Mouse (Mus musculus) Muller cell, postnatal 12 days (primary cell): ENCODE results near the gene Thy1.

Experiments used
- DNase-seq: peaks from one replicate; pipeline ENCODE4 v3.0.0-alpha.2; 2015; ENCODE audit errors: inconsistent ontology term

Thy1 gene

DNA sequence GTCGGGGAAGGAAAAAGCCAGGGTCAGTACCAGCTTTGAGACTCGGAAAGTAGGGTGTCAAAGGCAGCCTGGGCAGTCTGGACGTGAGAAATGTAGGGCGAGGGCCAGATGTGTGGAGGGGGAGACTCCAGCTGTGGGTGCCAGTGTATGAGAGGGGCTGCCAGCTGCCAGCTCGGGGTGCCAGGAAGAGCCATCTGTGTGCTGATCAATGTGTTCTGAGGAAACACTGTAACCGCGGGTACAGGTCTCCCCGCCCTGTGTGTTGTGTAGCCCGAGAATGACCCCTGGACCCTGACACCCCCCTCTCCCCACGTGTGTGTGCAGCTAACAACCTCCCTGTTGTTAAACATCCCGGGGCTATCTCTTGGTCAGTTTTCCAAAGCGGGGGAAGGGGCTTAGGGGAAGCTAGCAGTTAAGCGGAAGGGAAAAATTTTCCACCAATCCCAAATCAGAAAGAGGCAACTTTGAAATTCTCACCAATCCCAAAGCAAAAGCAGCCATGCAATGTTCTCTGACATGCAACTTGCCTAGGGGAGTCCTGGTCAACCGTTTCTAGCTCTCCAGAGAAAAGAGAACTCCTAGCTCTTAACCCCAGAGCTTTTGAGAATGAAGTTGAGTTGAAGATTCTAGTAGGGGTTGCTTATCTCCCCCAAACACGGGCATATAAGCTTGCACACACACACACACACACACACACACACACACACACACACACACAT, 24.2 kb downstream of the Thy1 start:
- DNase-seq, result peak; percentile 61

DNA sequence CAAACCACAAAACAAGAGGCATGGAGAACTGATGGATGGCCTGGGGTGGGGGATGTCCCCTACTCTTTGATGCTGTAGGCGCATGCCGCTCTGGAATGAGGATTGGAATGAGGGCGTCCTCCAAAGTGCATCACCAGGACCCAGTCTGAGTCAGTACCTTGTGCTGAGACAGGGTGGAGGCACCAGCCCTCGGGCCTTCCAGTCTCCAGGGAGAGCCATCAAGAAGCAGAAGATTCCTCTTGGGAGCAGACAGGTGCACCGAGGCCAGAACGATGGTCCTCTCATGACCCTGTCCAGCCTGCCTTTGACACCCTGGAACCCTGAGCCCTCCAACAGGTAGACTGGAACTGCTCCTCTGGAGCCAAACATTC, 24.8 kb downstream of the Thy1 start:
- peak; percentile 64 for DNase-seq

DNA sequence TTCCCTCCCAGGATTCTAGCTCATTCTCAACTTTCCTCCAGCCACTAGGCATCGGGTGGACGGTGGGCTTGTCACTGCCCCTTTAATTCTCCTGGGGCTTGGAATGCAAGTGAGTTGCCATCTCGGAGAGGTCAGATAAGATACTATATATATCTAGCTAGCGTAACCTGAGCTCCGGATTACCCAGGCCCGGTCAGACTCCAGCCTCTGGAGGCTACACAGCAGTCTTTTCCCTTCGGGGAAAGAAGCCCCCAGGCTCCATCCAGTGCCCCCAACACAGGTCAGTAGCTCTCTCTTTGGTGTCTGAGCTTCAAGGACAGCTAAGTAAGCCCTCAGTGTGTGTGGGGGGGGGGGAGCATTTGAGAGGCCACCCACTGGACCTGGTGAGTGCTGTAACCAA, 26.1 kb downstream of the Thy1 start:
- no peak for DNase-seq

DNA sequence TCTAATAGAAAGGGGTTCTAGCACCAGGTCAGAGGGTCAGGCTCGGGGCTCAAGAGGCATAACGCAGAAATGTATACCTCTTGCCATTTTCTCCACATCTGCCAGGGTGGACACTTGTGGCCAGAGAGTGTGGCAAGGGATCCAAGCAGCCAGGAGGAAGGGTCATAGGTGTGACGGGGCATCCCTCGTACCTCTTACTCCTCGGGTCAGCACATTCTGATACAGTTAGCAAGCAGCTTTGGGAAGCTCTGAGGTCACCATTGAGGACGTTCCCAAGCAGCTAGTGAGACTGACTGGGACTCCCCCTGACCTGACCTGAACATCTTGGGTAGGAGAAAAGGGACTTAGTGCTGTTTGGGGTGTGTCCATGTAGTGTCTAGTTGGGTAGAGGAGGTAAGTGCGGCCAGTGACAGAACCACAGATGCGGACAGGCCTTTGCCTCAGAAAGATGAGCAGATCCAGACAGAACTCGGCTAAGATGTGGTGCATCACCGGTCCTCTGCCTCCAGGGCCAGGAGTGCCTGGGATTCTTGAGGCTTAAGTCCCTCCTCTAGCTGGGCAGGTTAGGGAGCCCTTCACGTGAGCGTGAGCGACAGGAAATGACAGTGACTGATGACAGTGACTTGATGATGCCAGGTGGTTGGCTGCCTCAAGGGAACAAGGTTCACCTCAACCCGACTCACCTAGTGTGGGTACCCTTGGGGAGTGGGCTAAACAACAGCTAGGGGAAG, 27.1 kb downstream of the Thy1 start:
- DNase-seq, result no peak

- no peak for DNase-seq
Measured at GRCm38 (mm10) chr9:44070844-44071231, 27.7 kb downstream of the Thy1 start.

- peak; percentile 94 for DNase-seq
Measured at GRCm38 (mm10) chr9:44071914-44072598, 28.9 kb downstream of the Thy1 start.

DNA sequence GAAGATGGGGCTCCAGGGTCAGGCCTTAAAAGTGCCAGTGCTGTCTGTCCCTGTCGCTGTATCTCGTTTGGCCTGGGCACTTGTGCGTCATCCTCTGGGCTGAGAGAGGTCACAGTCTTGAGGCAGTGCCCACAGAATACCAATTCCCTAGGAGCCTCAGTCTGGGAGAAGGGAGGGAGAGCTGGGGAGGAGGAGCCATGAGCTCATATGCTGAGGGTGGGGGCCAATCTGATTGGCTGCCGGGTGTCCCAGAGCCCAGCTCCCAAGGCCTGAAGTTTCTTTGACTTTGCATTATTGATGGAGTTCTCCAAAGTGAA, 29.4 kb downstream of the Thy1 start:
- peak; percentile 94 for DNase-seq

GRCm38 (mm10) chr9:44073115-44073514, 29.9 kb downstream of the Thy1 start:
- DNase-seq, result peak; percentile 53

DNA sequence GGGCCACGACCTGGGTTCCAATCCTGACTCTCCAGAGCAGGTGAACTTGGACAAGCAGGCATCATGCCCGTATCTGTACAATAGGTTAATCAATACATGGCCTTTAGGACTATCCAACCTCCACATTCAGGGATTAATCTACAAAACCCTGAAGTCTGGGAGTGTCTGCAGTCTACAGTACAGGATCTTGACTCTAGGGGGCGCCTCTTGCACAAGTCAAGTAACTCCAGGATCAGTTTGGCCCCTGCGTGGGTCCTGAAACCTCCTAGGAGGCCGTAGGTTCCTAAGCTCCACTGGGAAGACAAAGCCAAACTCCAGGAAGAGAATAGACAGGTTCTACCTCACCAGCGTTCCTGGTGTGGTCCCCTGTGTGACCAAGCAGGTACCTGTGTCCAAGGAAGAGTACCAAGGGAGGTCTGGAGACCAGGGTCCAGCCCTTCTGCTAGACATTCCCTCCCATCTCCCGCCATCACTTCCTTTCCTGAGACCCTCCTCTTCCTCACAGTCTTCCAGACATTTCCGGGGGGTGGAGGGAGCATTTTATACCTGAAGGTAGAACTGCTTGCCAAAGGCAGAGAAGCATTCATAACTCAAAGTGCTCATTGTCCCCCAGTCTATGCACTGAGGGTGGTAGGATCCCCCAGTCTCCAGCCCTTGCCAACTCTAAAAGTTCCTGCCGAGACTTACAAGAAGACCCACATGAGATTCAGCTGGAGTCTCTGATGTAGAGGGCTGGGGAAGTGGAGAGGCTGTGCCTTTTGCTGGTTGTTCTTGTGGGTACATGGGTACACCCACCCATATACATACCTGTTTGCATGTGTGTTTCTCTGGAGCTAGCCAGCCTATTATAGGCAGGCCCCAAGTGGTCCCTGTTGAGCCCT, 31.5 kb downstream of the Thy1 start:
- no peak for DNase-seq

DNA sequence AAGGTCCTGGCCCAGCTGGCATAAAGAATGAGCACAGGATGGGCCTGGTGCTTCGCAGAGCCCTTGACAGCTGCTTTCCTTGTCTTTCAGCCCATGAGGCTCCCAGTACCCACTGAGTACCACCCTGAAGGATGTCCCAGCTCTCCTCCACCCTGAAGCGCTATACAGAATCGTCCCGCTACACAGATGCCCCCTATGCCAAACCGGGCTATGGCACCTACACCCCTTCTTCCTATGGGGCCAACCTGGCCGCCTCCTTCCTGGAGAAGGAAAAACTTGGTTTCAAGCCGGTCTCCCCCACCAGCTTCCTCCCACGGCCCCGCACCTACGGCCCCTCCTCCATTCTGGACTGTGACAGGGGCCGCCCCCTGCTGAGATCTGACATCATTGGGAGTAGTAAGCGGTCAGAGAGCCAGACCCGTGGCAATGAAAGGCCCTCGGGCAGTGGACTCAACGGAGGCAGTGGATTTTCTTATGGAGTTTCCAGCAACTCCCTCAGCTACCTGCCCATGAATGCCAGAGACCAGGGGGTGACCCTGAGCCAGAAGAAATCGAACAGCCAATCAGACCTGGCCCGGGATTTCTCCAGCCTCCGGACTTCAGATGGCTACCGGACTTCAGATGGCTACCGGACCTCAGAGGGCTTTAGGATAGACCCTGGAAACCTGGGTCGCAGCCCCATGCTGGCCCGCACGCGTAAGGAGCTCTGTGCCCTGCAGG, 32.3 kb downstream of the Thy1 start:
- DNase-seq, result no peak

DNA sequence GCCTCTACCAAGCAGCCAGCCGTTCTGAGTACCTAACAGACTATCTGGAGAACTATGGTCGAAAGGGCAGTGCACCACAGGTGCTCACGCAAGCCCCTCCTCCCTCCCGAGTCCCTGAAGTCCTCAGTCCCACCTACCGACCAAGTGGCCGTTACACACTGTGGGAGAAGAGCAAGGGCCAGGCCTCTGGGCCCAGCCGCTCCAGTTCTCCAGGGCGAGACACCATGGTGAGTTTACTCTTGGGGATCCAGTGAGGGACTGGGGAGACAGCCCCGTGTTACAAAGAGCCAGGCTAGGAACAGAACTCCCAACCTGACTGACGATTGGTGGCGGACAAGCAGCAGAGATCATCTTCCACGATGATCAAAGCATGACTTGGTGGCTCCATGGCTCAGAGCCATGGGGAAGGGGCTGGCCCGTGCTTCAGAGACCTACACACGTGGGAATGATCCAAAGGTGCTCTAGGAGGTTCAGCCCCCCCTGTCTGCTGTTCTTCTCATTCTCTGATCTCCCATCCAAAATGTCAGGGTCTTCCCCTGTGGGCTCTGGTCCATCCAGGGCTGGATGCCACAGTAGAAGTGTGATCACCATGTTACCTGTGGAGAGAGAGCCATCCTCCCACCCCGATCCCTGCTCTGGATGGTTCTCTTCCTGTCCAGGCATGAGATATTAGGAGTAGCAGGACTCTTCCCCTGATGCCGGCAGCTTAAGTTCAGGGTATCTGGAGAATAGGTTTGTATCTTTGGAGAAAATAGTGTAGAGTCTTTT, 33.0 kb downstream of the Thy1 start:
- DNase-seq, result no peak

GRCm38 (mm10) chr9:44076764-44077120, 33.6 kb downstream of the Thy1 start:
- peak; percentile 83 for DNase-seq

- no peak for DNase-seq
Measured at GRCm38 (mm10) chr9:44077266-44077910, 34.2 kb downstream of the Thy1 start.

DNA sequence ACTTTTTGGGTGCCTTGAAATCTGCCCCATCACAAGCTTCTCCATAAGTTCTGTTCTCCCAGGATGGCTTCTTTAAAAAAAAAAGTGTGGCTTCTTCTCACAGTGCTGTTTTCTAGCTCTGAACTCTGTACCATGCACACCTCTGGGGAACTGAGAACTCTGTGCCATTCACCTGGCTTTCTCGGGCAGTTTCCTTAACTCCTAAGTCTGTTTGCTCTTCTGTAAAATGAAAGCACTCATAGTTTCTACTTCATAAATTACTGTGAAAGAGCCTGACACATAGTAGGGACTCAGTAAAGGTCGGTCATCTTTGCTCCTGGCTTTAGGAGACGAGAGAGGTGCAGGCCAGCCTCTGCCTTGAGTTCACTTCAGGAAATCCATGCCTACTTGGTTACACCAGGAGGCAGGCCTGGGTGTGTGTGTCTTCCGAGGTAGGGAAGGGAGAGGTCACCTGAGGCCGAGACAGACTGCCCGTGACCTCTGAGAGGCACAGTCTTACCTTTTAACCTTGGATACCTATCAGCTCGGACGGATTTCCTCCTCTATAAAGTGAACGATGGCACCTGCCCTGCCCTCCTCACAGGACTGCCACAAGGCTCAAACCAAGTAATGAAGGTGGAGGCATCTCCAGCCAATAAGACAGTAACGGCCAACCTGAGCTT, 35.1 kb downstream of the Thy1 start:
- no peak for DNase-seq

GRCm38 (mm10) chr9:44078955-44079756, 36.0 kb downstream of the Thy1 start:
- peak; percentile 92 for DNase-seq

- DNase-seq, result no peak
Measured at GRCm38 (mm10) chr9:44079997-44080780, 37.0 kb downstream of the Thy1 start.

DNA sequence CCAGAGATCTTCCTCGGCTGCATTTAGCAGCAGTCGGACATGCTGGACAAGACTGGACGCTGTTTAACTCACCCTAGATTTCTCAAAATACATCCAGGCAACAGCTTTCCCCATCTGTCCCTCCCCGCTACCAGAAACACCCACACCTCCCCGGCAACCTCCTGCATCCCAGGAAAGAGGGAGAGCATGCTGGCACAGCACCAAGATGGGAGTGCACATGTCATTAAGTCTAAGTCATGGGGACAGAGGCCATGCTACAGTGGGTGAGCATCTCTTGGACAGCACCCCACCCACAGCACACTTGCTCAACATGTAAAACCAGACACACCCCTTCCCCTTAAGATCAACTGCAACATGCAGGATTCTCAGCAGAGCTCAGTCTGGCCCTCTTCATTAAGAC, 37.8 kb downstream of the Thy1 start:
- no peak for DNase-seq

- DNase-seq, result no peak
Measured at GRCm38 (mm10) chr9:44081581-44081980, 38.4 kb downstream of the Thy1 start.
